Mouse (Mus musculus) olfactory bulb, adult 2 months (tissue): Measurements from ENCODE around the gene Nhp2.

Experiments
- CTCF ChIP-seq: fragments of 200-500 bp; IDR thresholded peaks from 2 replicates; pipeline ENCODE4 v1.5.1; 2012; ENCODE audit warnings: low read depth, mild to moderate bottlenecking, low read length, moderate library complexity; ENCODE audit not compliant: insufficient read depth
- POLR2A ChIP-seq: fragments of 200-500 bp; IDR thresholded peaks from 2 replicates; pipeline ENCODE4 v1.6.1; 2012; ENCODE audit warnings: mild to moderate bottlenecking, low read depth, low read length, moderate library complexity; ENCODE audit not compliant: insufficient read depth

DNA sequence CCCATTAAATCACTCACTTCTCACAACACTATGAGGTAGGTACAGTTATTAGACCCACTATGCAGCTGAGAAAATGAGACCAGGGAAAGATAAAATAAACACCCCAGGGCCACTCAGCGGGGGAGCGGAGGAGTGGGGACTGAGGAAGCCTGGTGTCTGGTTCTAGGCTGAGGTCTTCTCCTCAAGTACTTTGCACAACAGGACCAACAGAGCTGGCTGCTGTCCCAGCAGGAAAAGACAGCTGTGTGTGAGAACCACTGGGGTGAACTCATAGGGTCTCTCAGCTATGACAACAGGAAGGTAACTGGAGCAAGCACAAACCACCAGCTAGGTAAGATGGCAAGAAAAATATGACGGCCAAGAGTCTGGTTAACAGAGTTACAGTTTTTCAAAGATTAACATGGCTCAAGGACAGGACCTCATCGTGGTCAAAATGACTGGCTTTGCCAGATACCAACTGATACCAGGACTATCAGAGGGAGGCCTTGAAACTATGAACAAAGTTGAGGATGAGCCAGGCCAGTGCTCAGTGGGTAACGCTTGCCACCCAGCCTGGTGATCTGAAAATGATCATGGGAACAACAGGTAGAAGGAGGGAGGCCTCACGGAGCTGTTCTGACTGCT lies 12.7 kb downstream of the Nhp2 start:
- TF ChIP-seq CTCF (no peak), POLR2A (no peak)
